Mouse (Mus musculus) spleen, postnatal 4 days (tissue): ENCODE measurements around the gene Arcn1.

Experiments
- DNase-seq, 2 experiments: peaks; one replicate each; pipeline ENCODE4 v3.0.0; 2022; ENCODE audit warnings: low spot score in 2 of 2

Arcn1 gene

DNA sequence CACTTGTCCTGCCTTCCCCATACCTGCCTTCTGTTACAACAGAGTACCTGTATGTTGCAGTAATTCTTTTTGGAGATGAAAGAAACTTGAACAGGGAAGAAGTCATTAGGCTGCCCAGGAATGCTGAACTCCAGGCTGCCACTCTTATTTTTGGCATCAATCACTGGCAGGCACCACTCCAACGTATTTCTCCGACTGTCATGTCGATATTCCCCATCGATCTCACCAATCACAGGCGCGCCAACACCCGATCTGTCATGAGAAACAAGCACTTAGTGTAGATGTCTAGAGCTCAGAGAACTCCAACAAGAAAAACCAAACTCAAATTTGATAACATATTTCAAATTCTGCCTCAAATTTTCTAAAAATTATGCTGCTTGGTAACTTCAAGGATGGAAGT, 22.3 kb downstream of the Arcn1 start:
- DNase-seq, result no peak

DNA sequence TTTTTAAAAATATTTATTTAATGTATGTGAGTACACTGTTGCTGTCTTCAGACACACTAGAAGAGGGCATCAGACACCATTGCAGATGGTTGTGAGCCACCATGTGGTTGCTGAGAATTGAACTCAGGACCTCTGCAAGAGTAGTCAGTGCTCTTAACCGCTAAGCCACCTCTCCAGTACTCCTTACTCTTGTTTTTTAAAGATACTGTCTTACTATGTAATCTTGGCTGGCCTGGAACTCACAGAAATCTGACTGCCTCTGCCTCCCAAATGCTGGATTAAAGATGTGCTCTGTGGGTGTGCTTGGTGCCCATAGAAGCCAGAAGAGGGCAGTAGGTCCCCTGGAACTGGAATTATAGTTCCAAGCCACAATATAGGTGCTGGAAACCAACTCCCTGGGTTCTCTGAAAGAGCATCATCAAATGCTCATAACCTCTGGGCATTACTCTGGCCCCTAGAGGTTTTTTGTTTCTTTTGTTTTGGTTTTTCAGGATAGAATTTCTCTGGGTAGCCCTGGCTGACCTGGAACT, 26.9 kb downstream of the Arcn1 start:
- DNase-seq, result no peak

GRCm38 (mm10) chr9:44737240-44737949, 30.2 kb downstream of the Arcn1 start:
- no peak for DNase-seq

GRCm38 (mm10) chr9:44736301-44736700, 31.3 kb downstream of the Arcn1 start:
- DNase-seq, result no peak

GRCm38 (mm10) chr9:44735886-44736285, 31.8 kb downstream of the Arcn1 start:
- no peak for DNase-seq

- DNase-seq, result peak; percentile 40 to 77
These were observed 32.8 kb downstream of the Arcn1 start, which contains the start of gene Phldb1 for GRCm38 (mm10) chr9:44734524-44735494. TSS of gene Phldb1 (minus strand) at chr9:44735198.

- DNase-seq, result peak in 1 of 2 experiments; percentile 66
These were observed 33.7 kb downstream of the Arcn1 start for GRCm38 (mm10) chr9:44733671-44734523.

- DNase-seq, result no peak
These were observed 34.6 kb downstream of the Arcn1 start for GRCm38 (mm10) chr9:44732921-44733530.

GRCm38 (mm10) chr9:44732130-44732549, 35.5 kb downstream of the Arcn1 start:
- no peak for DNase-seq

GRCm38 (mm10) chr9:44727441-44727840, 40.2 kb downstream of the Arcn1 start:
- no peak for DNase-seq

DNA sequence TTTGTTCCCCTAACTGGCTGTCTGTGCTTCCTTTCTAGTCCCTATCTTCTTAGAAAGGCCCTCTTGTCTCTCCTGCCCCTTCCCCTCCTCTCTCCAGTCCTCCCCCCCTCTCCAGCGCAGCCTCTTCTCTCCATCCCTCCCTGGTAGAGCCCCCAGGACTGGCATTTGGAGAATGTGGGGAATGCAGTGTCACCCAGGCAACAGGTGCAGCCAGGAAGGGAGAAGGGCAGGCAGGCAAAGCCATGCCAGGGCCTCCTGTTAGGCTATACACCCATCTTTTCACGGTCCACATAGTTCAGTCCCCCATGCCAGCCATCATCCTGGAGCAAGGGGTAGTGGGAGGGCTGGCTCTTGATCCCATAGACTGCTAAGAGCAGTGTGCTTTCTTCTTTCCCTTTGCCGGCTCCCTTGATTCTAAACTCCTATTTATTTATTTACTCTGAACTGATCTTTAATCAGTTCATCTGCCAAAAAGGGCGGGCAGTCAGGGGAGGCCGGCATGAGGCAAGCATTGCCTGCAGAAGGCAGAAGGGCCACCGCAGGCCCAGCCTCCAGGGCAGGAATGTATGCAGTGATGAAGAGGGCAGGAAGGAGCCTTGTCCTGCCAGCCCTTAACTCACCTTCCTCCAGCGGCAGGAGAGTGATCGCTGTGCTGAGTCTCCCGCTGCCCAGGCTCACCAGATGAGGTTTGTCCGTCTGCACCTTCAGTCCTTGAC, 41.1 kb downstream of the Arcn1 start:
- DNase-seq, result no peak

- no peak for DNase-seq
These were observed 43.0 kb downstream of the Arcn1 start for GRCm38 (mm10) chr9:44724665-44725064.

GRCm38 (mm10) chr9:44724223-44724622, 43.4 kb downstream of the Arcn1 start:
- no peak for DNase-seq

DNA sequence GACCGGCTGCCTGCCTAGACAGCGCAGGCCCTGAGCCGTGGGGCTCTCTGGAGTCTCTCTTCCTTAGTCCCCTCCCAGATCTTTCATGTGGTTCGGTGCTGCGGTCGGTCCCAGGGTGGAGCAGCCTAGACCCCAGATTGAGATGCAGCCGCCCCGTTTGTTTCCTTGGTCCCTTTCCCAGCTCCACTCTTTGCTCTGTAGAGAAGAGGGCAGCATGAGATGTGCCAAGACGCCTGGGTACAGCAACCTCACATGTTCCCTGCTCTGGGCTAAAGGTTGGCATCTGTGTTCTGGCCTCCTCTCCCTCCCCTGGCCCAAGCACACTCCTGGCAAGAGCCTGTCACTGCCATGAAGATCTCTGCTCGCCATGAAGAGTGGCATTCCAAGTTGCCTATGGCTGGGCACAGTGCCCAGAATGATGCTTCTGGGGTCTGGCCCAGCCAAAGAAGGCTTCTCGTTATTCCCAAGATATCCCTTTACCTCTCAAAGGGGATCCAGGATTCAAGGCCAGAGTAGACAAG, 44.1 kb downstream of the Arcn1 start:
- no peak for DNase-seq

DNA sequence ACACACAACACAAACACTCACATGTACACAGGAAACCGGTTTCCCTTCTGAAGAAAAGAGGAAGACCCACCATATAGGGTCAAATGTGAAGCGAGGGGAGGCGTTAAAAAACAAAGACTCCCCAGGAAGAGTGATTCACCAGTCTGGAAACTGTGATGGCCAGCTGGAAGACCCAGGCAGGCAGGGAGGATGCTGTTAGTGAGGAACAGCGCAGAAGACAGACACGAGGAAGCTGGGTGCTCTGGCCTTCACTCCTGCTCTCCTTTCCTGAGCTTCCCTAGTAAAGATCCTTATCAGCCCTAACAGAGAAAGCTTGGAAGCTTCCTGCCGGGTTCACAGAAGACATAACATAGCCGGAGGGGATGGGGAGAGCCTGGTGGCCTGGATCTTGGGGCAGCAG, 44.6 kb downstream of the Arcn1 start:
- DNase-seq, result no peak

- DNase-seq, result no peak
These were observed 45.1 kb downstream of the Arcn1 start for GRCm38 (mm10) chr9:44722575-44722974.

DNA sequence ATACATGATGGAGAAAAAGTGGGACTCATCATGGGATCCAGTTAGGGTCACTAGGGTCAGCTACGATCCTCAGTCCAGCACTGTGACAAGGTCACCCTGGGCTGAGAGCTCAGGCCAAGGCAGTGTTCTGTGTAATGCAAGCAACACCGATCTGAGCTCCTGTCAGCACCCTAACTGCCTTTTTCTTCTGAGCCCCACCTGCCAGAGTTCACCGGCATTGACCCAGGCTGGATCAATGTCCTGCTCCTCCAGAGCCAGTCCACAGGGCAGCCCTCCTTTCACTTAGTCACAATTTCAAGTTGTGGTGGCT, 45.8 kb downstream of the Arcn1 start:
- DNase-seq, result no peak

DNA sequence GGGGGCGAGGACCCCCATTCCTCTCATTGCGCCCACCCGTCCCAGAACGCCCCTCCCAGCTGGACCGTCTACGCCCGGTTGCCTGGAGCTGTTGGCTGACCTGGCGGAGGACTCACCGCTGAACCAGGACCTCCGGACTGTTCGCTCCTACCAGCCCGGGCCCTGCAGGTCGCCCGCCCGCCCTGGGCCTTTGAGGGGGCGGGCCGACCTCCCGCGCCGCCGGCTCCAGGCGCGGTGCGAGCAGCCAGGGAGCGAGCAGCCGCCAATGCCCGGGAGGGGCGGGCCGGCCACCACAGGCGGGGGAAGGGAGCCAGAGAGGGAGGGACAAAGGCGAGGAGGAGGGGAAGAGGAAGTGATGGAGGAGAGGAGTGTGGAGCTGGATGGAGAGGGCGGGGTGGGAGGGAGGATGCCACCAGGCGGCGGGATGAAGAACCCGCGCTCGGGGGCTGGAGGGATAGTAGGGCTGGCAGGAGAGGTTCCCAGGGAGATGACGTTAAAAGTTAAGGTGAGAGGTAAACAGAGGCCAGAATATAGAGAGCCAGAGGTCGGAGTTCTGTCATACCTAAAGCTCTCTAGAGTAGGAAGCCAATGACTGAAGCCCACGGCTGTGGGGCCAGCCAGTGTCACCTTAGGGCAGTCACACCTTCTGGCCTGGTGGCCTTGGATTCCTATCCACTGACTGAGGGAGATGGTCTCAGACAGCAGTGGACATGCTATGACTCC, 46.3 kb downstream of the Arcn1 start:
- DNase-seq, result peak in 1 of 2 experiments; percentile 42

GRCm38 (mm10) chr9:44720358-44721153, 47.1 kb downstream of the Arcn1 start:
- DNase-seq, result no peak
